Mouse (Mus musculus): ENCODE results near the gene Vwc2.

The Vwc2 gene

DNA sequence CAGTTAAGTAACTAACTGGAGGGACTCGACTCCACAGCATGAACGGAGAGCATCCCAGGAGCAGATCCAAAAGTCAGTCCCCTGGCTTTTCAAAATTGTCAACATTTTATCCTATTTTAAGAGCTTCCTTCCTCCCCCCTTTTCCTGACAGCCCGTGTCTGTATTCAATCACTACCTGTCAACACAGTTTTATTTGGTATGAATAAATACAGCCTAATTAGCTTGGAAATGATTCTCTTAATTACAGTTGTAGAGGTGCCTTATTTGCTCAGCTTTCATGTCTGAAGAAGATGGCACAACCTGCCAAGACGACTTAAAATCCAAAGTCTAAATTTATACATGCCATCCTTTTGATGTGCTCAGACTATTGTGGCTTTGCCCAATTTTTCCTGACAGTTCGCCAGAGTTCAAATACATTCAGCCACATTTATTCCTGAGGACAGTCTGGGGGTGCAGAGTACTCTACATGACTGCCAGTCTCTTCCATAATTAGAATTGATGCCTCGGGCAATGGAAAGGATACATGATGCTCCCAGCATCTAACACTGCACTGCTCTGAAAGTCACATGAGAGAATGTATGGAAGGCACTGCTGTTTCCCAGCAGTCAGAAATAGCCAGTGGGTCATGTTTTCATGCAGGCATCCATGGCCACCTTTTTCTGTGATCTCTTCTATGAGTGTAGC is 128.8 kb downstream of the Vwc2 start:
- no peak for DNase-seq

DNA sequence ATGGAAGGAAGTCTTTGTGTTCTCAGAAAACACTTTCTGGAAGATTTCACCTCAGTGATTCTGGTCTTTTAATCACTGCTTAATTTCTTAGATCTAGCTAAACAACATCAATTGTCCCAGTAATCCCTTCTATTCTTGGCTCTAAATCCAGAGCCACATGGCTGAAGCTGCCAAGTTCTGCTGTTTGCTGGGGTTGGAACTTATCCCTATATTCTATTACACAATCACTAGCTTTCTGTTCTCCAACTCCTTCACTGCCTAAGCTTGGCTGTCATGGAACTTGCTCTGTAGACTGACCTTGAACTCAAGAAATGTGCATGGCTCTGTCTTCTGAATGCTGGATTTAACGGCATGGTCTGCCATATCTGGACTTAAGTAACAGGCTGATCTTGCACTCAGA is 143.3 kb downstream of the Vwc2 start:
- peak; percentile 14 for DNase-seq

DNA sequence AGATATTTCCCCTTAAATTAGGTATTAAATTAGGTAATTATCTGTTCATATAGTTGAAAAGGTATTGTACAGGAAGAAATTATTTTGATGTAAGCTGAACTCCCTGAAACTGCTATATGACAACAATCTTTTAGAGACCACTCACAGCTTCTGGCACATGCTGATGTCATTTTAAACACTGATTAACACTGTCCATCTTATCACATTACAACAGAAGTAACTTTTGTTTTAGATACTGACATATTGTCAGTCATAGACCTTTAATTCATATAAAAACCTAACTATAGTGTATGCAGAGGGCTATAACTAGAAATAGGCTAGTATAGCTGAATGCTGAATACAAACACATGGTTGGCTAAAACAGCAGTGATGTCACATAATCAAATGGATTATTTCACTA is 166.1 kb downstream of the Vwc2 start:
- DNase-seq, result no peak

DNA sequence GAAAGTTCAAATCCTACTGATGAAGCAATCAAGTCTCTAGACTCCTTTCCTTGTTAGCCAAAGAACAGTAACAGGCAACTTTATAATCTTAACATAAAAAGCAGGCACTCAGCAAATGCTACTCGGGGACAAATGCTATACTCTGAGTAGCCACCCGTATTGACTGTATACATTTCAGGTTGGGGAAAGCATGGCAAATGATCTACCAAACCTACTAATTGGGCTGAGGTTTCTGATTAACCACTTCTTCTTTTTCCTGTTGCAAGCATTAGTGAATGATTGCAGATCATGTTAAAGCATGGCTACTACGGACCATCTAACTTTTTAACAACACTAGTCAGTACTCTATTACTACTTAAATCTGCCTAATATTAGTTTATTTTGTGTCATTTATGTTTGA is 169.5 kb downstream of the Vwc2 start:
- no peak for DNase-seq
